Mouse (Mus musculus) CD4-positive naive resting alpha-beta T cell, adult 57 days (primary cell): ENCODE data around the gene Gm42421. TPM values are rescaled to one million over a fixed set of nuclear protein-coding genes. Genes with fewer than 3 reads are reported as not detected.

Experiments
- total RNA-seq: library from RNA; stranded (reverse); gene quantifications from one replicate; pipeline ENCODE4 v1.2.4, GENCODE M21; 2023

Gene Gm42421
- 3.2 TPM for total RNA-seq

DNA sequence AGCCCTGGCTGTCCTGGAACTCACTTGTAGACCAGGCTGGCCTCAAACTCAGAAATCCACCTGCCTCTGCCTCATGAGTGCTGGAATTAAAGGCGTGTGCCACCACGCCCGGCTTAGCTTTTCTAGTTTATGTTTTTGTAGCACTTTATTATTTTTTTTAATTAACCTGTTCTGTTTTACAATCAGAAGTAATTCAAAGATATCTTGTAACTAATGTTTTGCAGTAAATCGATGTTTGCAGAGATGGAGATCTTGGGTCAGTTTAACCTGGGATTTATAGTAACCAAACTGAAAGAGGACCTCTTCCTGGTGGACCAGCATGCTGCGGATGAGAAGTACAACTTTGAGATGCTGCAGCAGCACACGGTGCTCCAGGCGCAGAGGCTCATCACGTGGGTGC lies at the start of gene Gm42421:
Gene Gm42421 (plus strand): TSS at position 301 of the 400 bp plus-strand sequence.

DNA sequence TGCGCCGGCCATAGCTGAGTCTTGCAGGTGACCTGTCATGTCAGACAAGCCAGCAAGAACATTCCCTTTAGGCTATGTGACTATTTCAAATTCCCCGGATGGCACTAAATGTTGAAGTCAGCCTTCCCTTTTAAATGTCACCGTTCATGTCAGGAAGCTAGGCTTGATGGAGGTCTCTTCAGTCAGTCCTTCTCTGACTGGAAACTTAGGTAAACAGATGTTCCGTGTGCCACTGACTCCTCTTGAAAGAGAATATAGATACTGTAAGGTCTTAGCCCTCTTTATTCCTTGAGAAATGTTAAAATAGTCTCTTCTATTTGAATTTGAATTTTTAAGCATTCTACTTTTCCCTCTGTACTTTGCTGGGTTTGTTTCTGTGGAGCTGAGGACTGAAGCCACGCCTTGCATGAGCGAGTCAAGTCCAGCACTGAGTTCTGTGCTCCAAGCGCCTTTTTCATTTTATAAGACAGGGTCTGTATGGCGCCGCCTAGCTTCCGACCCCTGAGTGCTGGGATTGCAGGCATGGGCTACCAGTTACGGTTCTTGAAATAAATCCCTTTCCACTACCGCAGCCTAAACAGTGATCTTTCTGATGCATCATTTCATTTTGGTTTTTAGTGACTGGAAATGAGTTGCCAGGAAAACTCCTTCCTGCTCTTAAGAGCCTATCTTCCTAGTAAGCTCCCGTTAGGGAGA lies 30.2 kb upstream of the Gm42421 start, which contains the start of gene Ankrd61:
Gene Ankrd61 (minus strand): TSS at position 51 of the 696 bp plus-strand sequence.

DNA sequence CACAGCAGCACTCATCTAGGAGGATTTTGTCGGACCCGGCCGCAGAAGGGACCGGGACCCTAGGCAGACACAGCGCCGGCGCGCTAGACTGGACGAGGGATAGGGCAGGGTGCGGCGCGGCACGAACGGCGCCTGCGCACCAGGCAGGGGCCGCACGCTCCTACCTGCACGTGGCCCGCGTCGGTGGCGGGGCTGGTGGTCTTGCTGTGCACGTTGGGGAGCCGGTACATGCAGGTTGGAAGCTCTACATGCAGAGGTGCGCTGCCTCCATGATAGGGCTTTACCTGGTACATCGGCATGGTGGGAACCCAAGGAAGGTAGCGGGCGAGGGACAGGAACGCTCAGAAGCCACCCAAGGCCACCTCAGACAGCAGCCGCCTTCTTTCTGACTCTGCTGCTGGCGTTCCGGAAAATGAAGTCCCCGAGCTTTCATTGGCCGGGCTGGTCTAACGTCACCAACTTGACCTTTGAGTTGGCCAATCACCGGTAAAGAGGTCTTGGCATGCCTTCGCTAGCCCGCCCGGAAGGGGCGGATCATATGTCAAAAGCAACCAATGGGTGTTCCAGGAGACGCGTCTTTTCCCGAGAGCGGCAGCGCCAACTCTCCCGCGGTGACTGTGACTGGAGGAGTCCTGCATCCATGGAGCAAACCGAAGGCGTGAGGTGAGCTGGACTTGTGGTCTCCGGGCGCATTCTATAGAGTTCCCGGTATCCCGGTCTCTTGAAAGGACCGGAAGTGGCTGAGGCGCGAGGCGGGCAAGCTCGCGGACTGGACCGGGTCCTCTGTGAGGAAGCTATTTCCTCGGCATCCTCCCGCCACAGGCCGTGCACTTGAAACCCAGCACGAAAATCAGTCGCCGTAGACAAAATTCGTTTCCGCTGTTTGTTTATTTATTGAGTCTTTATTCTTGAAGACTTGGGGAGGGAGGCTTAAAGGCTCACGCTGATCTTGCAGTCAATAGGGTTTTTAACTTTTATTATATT lies 18.3 kb upstream of the Gm42421 start, which contains the start of the genes Aimp2 and Pms2:
Gene Aimp2 (minus strand): TSS at position 431 of the 984 bp plus-strand sequence.
Gene Pms2 (plus strand): TSS at position 548 of the 984 bp plus-strand sequence.

DNA sequence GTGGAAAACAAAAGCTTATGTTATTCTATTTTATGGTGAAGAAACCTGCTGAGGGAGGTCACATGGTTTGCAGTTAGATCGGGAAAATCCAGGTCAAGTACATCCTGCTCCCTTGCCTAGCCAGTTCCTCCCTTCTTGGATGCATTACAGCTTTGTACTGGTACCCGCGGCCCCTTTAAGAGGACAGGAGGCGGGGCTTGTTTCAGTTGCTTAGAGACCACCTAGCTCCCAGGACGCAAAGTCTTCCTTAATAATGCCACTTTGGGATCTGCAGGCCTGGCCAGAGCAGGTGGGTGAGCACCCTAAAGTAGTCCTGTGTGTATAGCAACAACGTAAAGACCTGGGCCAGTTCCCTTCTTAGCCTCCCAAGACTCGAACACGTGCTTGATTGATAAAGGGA lies 4.9 kb downstream of the Gm42421 start, which contains the start of gene Rsph10b:
Gene Rsph10b (plus strand): TSS at position 205 of the 400 bp plus-strand sequence.

Other genes starting within 250 kb of the Gm42421 start
- gene Usp42, start 195.9 kb upstream of the Gm42421 start, total RNA-seq: 33.1 TPM
- gene Eif2ak1, start 110.4 kb upstream of the Gm42421 start, total RNA-seq: 35.1 TPM
- gene Ankrd61, start 30.5 kb upstream of the Gm42421 start, total RNA-seq: not detected
- gene Aimp2, start 18.3 kb upstream of the Gm42421 start, total RNA-seq: 29.6 TPM
- gene Pms2, start 18.2 kb upstream of the Gm42421 start, total RNA-seq: 28.5 TPM
- 0.98 TPM for gene Rsph10b, start 4.9 kb downstream of the Gm42421 start, total RNA-seq
- gene Ccz1, start 86.7 kb downstream of the Gm42421 start, total RNA-seq: 54.8 TPM
- not detected for gene Ocm, start 98.5 kb downstream of the Gm42421 start, total RNA-seq
- gene Lmtk2, start 172.3 kb downstream of the Gm42421 start, total RNA-seq: 32.8 TPM